Mouse (Mus musculus) cerebellum, adult 18-20 months (tissue): Measurements from ENCODE around the gene Commd7.

Source experiments
- DNase-seq, 2 experiments: peaks; one replicate each; pipeline ENCODE4 v3.0.0; 2021

Commd7 gene

GRCm38 (mm10) chr2:153618889-153619288 lies 13.7 kb downstream of the Commd7 start:
- DNase-seq = no peak

GRCm38 (mm10) chr2:153618439-153618838 lies 14.1 kb downstream of the Commd7 start:
- DNase-seq = no peak

GRCm38 (mm10) chr2:153616893-153617292 lies 15.7 kb downstream of the Commd7 start:
- DNase-seq = no peak

- DNase-seq = no peak
Measured at GRCm38 (mm10) chr2:153612594-153613281, 19.8 kb downstream of the Commd7 start.

GRCm38 (mm10) chr2:153611743-153612142 lies 20.8 kb downstream of the Commd7 start:
- no peak for DNase-seq

- no peak for DNase-seq
Measured at GRCm38 (mm10) chr2:153611241-153611630, 21.3 kb downstream of the Commd7 start.

- no peak for DNase-seq
Measured at GRCm38 (mm10) chr2:153610426-153611240, 21.9 kb downstream of the Commd7 start.

- DNase-seq = peak; percentile 95 to 97
Measured at GRCm38 (mm10) chr2:153609548-153609947, 23.0 kb downstream of the Commd7 start.

GRCm38 (mm10) chr2:153609058-153609457 lies 23.5 kb downstream of the Commd7 start:
- peak; percentile 27 to 44 for DNase-seq

GRCm38 (mm10) chr2:153607870-153608515 lies 24.6 kb downstream of the Commd7 start:
- peak; percentile 88 to 95 for DNase-seq

GRCm38 (mm10) chr2:153606421-153606820 lies 26.2 kb downstream of the Commd7 start:
- DNase-seq = no peak

GRCm38 (mm10) chr2:153603724-153604123 lies 28.9 kb downstream of the Commd7 start:
- no peak for DNase-seq

GRCm38 (mm10) chr2:153600667-153601648 lies 31.6 kb downstream of the Commd7 start:
- no peak for DNase-seq

GRCm38 (mm10) chr2:153600021-153600666 lies 32.4 kb downstream of the Commd7 start:
- peak; percentile 49 to 58 for DNase-seq

GRCm38 (mm10) chr2:153597626-153598025 lies 35.0 kb downstream of the Commd7 start:
- no peak for DNase-seq

- DNase-seq = no peak
Measured at GRCm38 (mm10) chr2:153597014-153597413, 35.6 kb downstream of the Commd7 start.

- no peak for DNase-seq
Measured at GRCm38 (mm10) chr2:153594998-153595397, 37.6 kb downstream of the Commd7 start.

- DNase-seq = peak; percentile 91 to 92
Measured at GRCm38 (mm10) chr2:153593186-153593585, 39.4 kb downstream of the Commd7 start.

GRCm38 (mm10) chr2:153592056-153593014 lies 40.2 kb downstream of the Commd7 start:
- DNase-seq = peak; percentile 59 to 60

- peak; percentile 79 to 89 for DNase-seq
Measured at GRCm38 (mm10) chr2:153586515-153587174, 45.9 kb downstream of the Commd7 start.
